Mouse (Mus musculus) midbrain, embryonic 11.5 days (tissue): ENCODE results near the gene Pik3cd. TPM values are rescaled to one million over a fixed set of nuclear protein-coding genes. Genes with fewer than 3 reads are reported as not detected.
A peak's percentile ranks its signal among the peaks of the same experiment; 100 is the strongest.

Experiments used
- ATAC-seq: fragments of 200-750 bp; cut with Nextera tagmentation; 2 replicates; pipeline ENCODE4 v1.8.0; 2017; ENCODE audit warnings: moderate TSS enrichment, moderate library complexity; ENCODE audit not compliant: low FRiP score
- DNase-seq: peaks from one replicate; pipeline ENCODE4 v3.0.0; 2015; ENCODE audit warnings: low spot score; ENCODE audit errors: missing footprints
- H3K27ac ChIP-seq: fragments of 300-500 bp; sonication (generic); 2 replicates; pipeline ENCODE4 v1.5.1; 2014; ENCODE audit warnings: low read depth, low read length
- H3K27me3 ChIP-seq: fragments of 300-500 bp; sonication (generic); 2 replicates; pipeline ENCODE4 v1.6.1; 2014; ENCODE audit warnings: mild to moderate bottlenecking, low read length, moderate library complexity, mixed read lengths; ENCODE audit not compliant: control insufficient read depth, insufficient read depth
- H3K36me3 ChIP-seq: fragments of 300-500 bp; sonication (generic); 2 replicates; pipeline ENCODE4 v1.6.1; 2014; ENCODE audit warnings: mild to moderate bottlenecking, low read length, moderate library complexity, mixed read lengths; ENCODE audit not compliant: control insufficient read depth, insufficient read depth
- H3K4me1 ChIP-seq: fragments of 300-500 bp; sonication (generic); 2 replicates; pipeline ENCODE4 v1.6.1; 2014; ENCODE audit warnings: low read length; ENCODE audit not compliant: control insufficient read depth, insufficient read depth
- H3K4me2 ChIP-seq: fragments of 300-500 bp; sonication (generic); 2 replicates; pipeline ENCODE4 v1.6.1; 2014; ENCODE audit warnings: mild to moderate bottlenecking, moderate library complexity
- H3K4me3 ChIP-seq: fragments of 300-500 bp; sonication (generic); 2 replicates; pipeline ENCODE4 v1.5.1; 2014; ENCODE audit warnings: low read depth, low read length
- H3K9ac ChIP-seq: fragments of 300-500 bp; sonication (generic); 2 replicates; pipeline ENCODE4 v1.6.1; 2014; ENCODE audit warnings: low read length
- H3K9me3 ChIP-seq: fragments of 300-500 bp; sonication (generic); 2 replicates; pipeline ENCODE4 v1.6.1; 2016; ENCODE audit warnings: low read length; ENCODE audit not compliant: control insufficient read depth
- WGBS: fragments of 180-500 bp; shearing (Covaris S2); extraction: QIAGEN DNeasy Blood & Tissue Kit; methylation state at CpG from one replicate; pipeline ENCODE4 v1.1.7; 2014; 5-methylcytosine and 5-hydroxymethylcytosine counted together
- polyA plus RNA-seq: library from polyadenylated mRNA; unstranded; fragments of >200 nt; fragmentation: Nextera tagmentation; extraction: Ambion mirVana; gene quantifications from 2 replicates; pipeline ENCODE4 v1.2.1, GENCODE M21; 2014

Pik3cd gene
- polyA plus RNA-seq, 1 experiment from 2014 or later: 8.7 TPM

DNA sequence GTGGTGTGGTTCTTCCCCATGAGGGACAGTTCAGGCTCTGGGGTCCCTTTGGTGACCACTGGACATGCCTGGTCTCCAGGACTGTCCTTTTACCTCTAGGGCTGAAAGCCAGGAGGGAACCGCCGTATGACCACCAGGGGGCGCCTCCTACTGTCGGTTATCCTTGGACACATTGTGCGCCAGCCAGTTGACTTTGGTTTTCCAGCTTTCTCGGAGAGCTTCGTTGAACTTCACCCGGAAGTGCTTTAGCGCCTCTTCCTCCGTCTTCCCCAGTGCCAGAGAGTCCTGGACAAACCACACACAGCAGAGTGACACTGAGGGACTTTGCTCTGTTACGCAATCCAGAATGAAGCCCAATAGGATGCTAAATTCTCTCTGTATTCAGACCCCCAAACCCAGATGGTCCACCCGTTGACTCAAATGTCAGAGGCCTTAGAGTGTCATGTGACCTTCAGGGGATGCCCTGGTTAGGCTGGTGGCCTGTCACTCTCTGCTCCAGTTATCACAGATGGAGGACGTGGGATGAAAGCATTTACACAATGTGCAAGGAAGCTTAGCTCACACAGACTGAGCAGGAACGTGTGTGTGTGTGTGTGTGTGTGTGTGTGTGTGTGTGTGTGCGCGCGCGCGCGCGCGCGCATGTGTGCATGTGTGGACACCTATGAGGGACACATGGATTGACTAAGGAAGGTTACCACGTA lies 51.7 kb downstream of the Pik3cd start:
- DNase-seq: peak; percentile 92
- ATAC-seq: peak; percentile 31; the same call in 1 of the 2 replicates
- Histone ChIP-seq H3K4me2 (no peak overlapping the region), H3K27me3 (no peaks in the 10 kb centered on the region), H3K9ac (no peak overlapping the region), H3K9me3 (no peaks in the 10 kb centered on the region), H3K4me3 (no peak overlapping the region), H3K4me1 (no peaks in the 10 kb centered on the region), H3K36me3 (peaks cover 17% of the 10 kb centered on the region), H3K27ac (no peak overlapping the region)
- 76% methylated on average over 24 of the region's 24 CpGs for WGBS

DNA sequence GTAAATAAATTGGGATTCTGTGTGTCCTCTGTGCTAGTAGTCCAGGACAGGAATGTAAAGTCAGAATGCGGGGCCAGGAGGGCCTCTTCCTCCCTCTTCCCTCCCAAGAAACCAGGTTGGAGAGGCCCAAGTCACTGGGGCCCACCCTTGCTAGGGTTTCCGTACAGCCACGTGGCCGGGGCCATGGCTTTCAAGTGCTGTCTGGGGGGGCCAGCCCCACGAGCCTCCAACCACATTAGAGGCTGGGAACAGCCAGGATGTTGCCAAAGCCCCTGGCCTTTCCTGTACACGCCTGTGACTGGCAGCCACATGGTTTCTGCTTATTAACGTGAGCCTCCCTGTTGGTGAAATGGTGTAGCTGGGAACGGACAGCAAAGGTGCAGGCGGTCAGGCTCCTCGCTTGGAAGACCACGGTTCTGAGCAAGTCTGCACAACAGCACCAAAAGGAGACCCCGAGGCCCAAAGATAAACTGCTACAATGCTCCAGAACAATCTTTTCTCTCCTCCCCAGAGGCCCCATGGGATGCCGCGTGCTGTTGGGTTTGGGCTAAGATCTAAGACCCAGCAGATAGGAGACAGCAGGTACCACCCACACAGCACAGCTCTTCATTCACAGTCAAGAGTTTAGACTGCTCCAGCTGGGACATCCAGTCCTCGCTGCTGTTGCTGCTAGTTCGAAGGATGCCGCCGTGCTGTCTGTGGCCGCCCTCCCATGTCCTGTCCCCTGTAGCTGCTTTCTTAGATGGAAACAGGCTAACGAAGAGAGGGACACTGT lies 54.2 kb downstream of the Pik3cd start:
- DNase-seq: no peak
- no peaks in the 10 kb centered on the region for H3K9me3 ChIP-seq
- peaks cover 25% of the 10 kb centered on the region for H3K36me3 ChIP-seq
- no peak overlapping the region for H3K4me3 ChIP-seq
- H3K27ac ChIP-seq: no peak overlapping the region
- 92% methylated on average over 20 of the region's 20 CpGs for WGBS
- no peaks in the 10 kb centered on the region for H3K27me3 ChIP-seq
- no peak overlapping the region for H3K4me2 ChIP-seq
- ATAC-seq: no peak
- no peaks in the 10 kb centered on the region for H3K4me1 ChIP-seq
- H3K9ac ChIP-seq: no peak overlapping the region

DNA sequence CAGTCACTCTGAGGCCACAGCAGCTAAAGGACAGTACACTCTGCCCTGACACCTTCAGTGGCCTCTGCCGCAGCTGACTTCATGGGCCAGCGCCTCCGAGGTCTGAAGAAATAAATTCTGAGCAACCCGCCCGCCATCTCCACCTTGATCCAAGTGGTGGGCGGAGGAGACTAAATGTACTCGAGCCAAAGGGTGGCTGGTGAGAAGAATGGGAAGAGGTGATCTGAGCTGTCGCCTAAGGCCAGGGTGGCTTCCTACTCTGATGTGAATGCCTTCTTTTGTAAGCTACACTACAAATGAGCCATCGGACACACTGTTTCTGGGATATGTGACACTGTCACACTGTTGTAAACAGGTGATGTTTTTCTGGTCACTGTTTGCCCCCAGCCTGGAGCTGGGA lies 56.6 kb downstream of the Pik3cd start:
- Histone ChIP-seq H3K4me2 (no peak overlapping the region), H3K27me3 (no peaks in the 10 kb centered on the region), H3K27ac (no peak overlapping the region), H3K4me3 (no peak overlapping the region), H3K36me3 (peaks cover 28% of the 10 kb centered on the region), H3K9ac (no peak overlapping the region), H3K4me1 (no peaks in the 10 kb centered on the region; the same call in 1 of the 2 replicates), H3K9me3 (no peaks in the 10 kb centered on the region)
- no peak for ATAC-seq
- WGBS: 94% methylated on average over 9 of the region's 9 CpGs
- DNase-seq: no peak

- Histone ChIP-seq H3K4me2 (no peak overlapping the region), H3K27ac (no peak overlapping the region), H3K36me3 (peaks cover 17% of the 10 kb centered on the region), H3K27me3 (no peaks in the 10 kb centered on the region), H3K4me3 (no peak overlapping the region), H3K9ac (no peak overlapping the region), H3K9me3 (no peaks in the 10 kb centered on the region), H3K4me1 (no peaks in the 10 kb centered on the region; the same call in 1 of the 2 replicates)
- ATAC-seq (no peak), DNase-seq (no peak)
- 86% methylated on average over 5 of the region's 5 CpGs for WGBS
Observed at GRCm38 (mm10) chr4:149641956-149642355, 60.4 kb downstream of the Pik3cd start.

DNA sequence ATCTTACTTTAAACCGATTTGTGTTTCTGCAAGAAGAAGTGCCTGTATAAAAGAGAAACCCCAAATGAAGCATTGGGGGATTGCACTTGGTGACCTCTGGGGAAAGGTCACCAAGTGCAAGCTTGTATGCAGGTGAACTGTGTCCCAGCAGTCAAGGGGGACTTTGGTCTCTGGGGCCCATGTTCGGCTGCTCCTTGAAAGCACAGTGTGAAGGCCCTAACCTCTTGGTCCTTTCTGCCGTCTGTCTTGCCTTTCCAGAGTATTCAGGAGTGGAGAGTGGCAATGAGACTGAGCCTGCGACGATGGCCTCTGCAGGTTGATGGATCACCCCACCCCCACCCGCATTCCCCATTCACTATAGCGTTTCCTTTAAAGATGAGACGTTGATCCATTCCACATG lies 61.0 kb downstream of the Pik3cd start:
- H3K9ac ChIP-seq: no peak overlapping the region
- no peak for ATAC-seq
- H3K4me2 ChIP-seq: no peak overlapping the region
- no peak for DNase-seq
- H3K27ac ChIP-seq: no peak overlapping the region
- WGBS: 70% methylated on average over 8 of the region's 8 CpGs
- H3K9me3 ChIP-seq: no peaks in the 10 kb centered on the region
- H3K4me1 ChIP-seq: no peaks in the 10 kb centered on the region; the same call in 1 of the 2 replicates
- H3K27me3 ChIP-seq: no peaks in the 10 kb centered on the region
- peaks cover 17% of the 10 kb centered on the region for H3K36me3 ChIP-seq
- H3K4me3 ChIP-seq: no peak overlapping the region

GRCm38 (mm10) chr4:149640831-149641230 lies 61.5 kb downstream of the Pik3cd start:
- H3K4me2 ChIP-seq: no peak overlapping the region
- H3K4me1 ChIP-seq: no peaks in the 10 kb centered on the region; the same call in 1 of the 2 replicates
- no peak overlapping the region for H3K9ac ChIP-seq
- no peak overlapping the region for H3K4me3 ChIP-seq
- H3K9me3 ChIP-seq: no peaks in the 10 kb centered on the region
- DNase-seq (no peak), ATAC-seq (no peak)
- H3K36me3 ChIP-seq: peaks cover 16% of the 10 kb centered on the region
- no peak overlapping the region for H3K27ac ChIP-seq
- WGBS: 52% methylated on average over 9 of the region's 9 CpGs
- no peaks in the 10 kb centered on the region for H3K27me3 ChIP-seq

GRCm38 (mm10) chr4:149637942-149638341 lies 64.4 kb downstream of the Pik3cd start:
- no peak for DNase-seq
- WGBS: 89% methylated on average over 7 of the region's 7 CpGs
- no peak overlapping the region for H3K4me3 ChIP-seq
- H3K27ac ChIP-seq: no peak overlapping the region
- no peaks in the 10 kb centered on the region for H3K27me3 ChIP-seq
- H3K36me3 ChIP-seq: peaks cover 16% of the 10 kb centered on the region
- no peak overlapping the region for H3K9ac ChIP-seq
- H3K4me1 ChIP-seq: no peaks in the 10 kb centered on the region; the same call in 1 of the 2 replicates
- no peaks in the 10 kb centered on the region for H3K9me3 ChIP-seq
- no peak overlapping the region for H3K4me2 ChIP-seq
- no peak for ATAC-seq

DNA sequence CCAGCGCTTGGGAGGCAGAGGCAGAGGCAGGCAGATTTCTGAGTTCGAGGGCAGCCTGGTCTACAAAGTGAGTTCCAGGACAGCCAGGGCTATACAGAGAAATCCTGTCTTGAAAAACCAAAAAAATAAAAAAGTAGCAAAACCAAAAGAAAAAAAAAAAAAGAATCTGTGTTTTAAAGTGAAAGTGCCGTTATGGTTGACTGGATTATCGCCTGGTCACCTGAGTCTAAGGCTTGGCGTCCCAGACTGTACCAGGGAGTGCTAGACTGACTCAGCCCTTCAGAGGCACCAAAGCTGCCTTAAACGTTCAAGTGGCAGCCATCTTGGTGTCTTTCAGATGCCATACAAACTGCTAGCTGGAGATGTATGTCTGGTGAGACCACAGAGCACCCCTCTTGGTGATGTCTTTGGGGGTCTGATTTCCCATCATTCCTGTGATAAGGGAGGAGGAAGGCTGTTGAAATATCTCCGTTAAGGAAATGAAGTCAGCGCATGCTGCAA lies 66.4 kb downstream of the Pik3cd start:
- H3K4me2 ChIP-seq: no peak overlapping the region
- no peaks in the 10 kb centered on the region for H3K4me1 ChIP-seq
- DNase-seq: no peak
- H3K27ac ChIP-seq: no peak overlapping the region
- H3K9me3 ChIP-seq: no peaks in the 10 kb centered on the region
- no peak for ATAC-seq
- WGBS: 93% methylated on average over 8 of the region's 8 CpGs
- H3K36me3 ChIP-seq: peaks cover 16% of the 10 kb centered on the region
- no peaks in the 10 kb centered on the region for H3K27me3 ChIP-seq
- H3K4me3 ChIP-seq: no peak overlapping the region
- H3K9ac ChIP-seq: no peak overlapping the region

GRCm38 (mm10) chr4:149634966-149635365 lies 67.4 kb downstream of the Pik3cd start:
- Histone ChIP-seq H3K36me3 (peaks cover 16% of the 10 kb centered on the region), H3K4me2 (no peak overlapping the region), H3K9ac (no peak overlapping the region), H3K9me3 (no peaks in the 10 kb centered on the region), H3K27me3 (no peaks in the 10 kb centered on the region), H3K4me1 (no peaks in the 10 kb centered on the region), H3K27ac (no peak overlapping the region), H3K4me3 (no peak overlapping the region)
- WGBS: 94% methylated on average over 11 of the region's 11 CpGs
- DNase-seq: no peak
- no peak for ATAC-seq
